Mouse (Mus musculus): ENCODE measurements around the gene Col23a1. TPM values are rescaled to one million over a fixed set of nuclear protein-coding genes. Genes with fewer than 3 reads are reported as not detected.
A peak's percentile ranks its signal among the peaks of the same experiment; 100 is the strongest.

The Col23a1 gene
- polyA plus RNA-seq, 1 experiment from 2014 or later: 19.2 TPM

- no peak overlapping the region for H3K4me3 ChIP-seq (replicated peaks)
- WGBS: 78% methylated on average over 4 of the region's 4 CpGs
- H3K36me3 ChIP-seq: no peaks in the 10 kb centered on the region
- no peak overlapping the region for H3K27ac ChIP-seq
- no peak overlapping the region for H3K9ac ChIP-seq
- no peak overlapping the region for H3K4me2 ChIP-seq (replicated peaks)
- no peak for ATAC-seq
- H3K27me3 ChIP-seq (replicated peaks): no peaks in the 10 kb centered on the region
- no peaks in the 10 kb centered on the region for H3K9me3 ChIP-seq
- 0 out of 2 replicates have a peak, but pooled peaks cover 3% of the 10 kb centered on the region for H3K4me1 ChIP-seq (replicated peaks)
Observed at GRCm38 (mm10) chr11:51448680-51449079, 159.0 kb downstream of the Col23a1 start.

GRCm38 (mm10) chr11:51449881-51450280 lies 160.2 kb downstream of the Col23a1 start:
- no peak overlapping the region for H3K4me2 ChIP-seq (replicated peaks)
- H3K4me1 ChIP-seq (replicated peaks): 0 out of 2 replicates have a peak, but pooled peaks cover 3% of the 10 kb centered on the region
- H3K9ac ChIP-seq: no peak overlapping the region
- no peak for ATAC-seq
- no peak overlapping the region for H3K4me3 ChIP-seq (replicated peaks)
- WGBS: 76% methylated on average over 7 of the region's 7 CpGs
- no peaks in the 10 kb centered on the region for H3K27me3 ChIP-seq (replicated peaks)
- no peaks in the 10 kb centered on the region for H3K9me3 ChIP-seq
- no peak overlapping the region for H3K27ac ChIP-seq
- H3K36me3 ChIP-seq: no peaks in the 10 kb centered on the region

GRCm38 (mm10) chr11:51451281-51451680 lies 161.6 kb downstream of the Col23a1 start:
- Histone ChIP-seq H3K27ac (no peak overlapping the region), H3K4me3 (replicated peaks) (no peak overlapping the region), H3K9ac (no peak overlapping the region), H3K4me1 (replicated peaks) (0 out of 2 replicates have a peak, but pooled peaks cover 3% of the 10 kb centered on the region), H3K36me3 (no peaks in the 10 kb centered on the region), H3K9me3 (no peaks in the 10 kb centered on the region), H3K27me3 (replicated peaks) (no peaks in the 10 kb centered on the region), H3K4me2 (replicated peaks) (no peak overlapping the region)
- no peak for ATAC-seq
- 87% methylated on average over 5 of the region's 5 CpGs for WGBS

- no peak overlapping the region for H3K4me2 ChIP-seq (replicated peaks)
- no peaks in the 10 kb centered on the region for H3K27me3 ChIP-seq (replicated peaks)
- 32% methylated on average over 7 of the region's 7 CpGs for WGBS
Observed at GRCm38 (mm10) chr11:51451925-51452324, 162.2 kb downstream of the Col23a1 start.

GRCm38 (mm10) chr11:51453742-51454141 lies 164.0 kb downstream of the Col23a1 start:
- H3K4me2 ChIP-seq (replicated peaks): no peak overlapping the region
- 0 out of 2 replicates have a peak, but pooled peaks cover 3% of the 10 kb centered on the region for H3K4me1 ChIP-seq (replicated peaks)
- no peak for ATAC-seq
- H3K9me3 ChIP-seq: no peaks in the 10 kb centered on the region
- no peak overlapping the region for H3K4me3 ChIP-seq (replicated peaks)
- H3K27ac ChIP-seq: no peak overlapping the region
- no peaks in the 10 kb centered on the region for H3K36me3 ChIP-seq
- 86% methylated on average over 9 of the region's 9 CpGs for WGBS
- H3K9ac ChIP-seq: no peak overlapping the region
- H3K27me3 ChIP-seq (replicated peaks): no peaks in the 10 kb centered on the region

More at GRCm38 (mm10) chr11:51451925-51452324, 162.2 kb downstream of the Col23a1 start:
- no peak overlapping the region for H3K4me3 ChIP-seq (replicated peaks)
- ATAC-seq: no peak
- no peaks in the 10 kb centered on the region for H3K36me3 ChIP-seq
- no peak overlapping the region for H3K9ac ChIP-seq
- H3K4me1 ChIP-seq (replicated peaks): 0 out of 2 replicates have a peak, but pooled peaks cover 3% of the 10 kb centered on the region
- no peak overlapping the region for H3K27ac ChIP-seq
- H3K9me3 ChIP-seq: no peaks in the 10 kb centered on the region

GRCm38 (mm10) chr11:51455501-51455900 lies 165.8 kb downstream of the Col23a1 start:
- no peaks in the 10 kb centered on the region for H3K9me3 ChIP-seq
- H3K36me3 ChIP-seq: no peaks in the 10 kb centered on the region
- no peak overlapping the region for H3K4me2 ChIP-seq (replicated peaks)
- H3K27me3 ChIP-seq (replicated peaks): no peaks in the 10 kb centered on the region
- no peak overlapping the region for H3K9ac ChIP-seq
- no peak for ATAC-seq
- no peak overlapping the region for H3K4me3 ChIP-seq (replicated peaks)
- no peak overlapping the region for H3K27ac ChIP-seq
- 0 out of 2 replicates have a peak, but pooled peaks cover 3% of the 10 kb centered on the region for H3K4me1 ChIP-seq (replicated peaks)

GRCm38 (mm10) chr11:51457624-51458023 lies 167.9 kb downstream of the Col23a1 start:
- H3K9me3 ChIP-seq: no peaks in the 10 kb centered on the region
- H3K36me3 ChIP-seq: no peaks in the 10 kb centered on the region
- H3K4me2 ChIP-seq (replicated peaks): no peak overlapping the region
- ATAC-seq: no peak
- no peak overlapping the region for H3K27ac ChIP-seq
- no peak overlapping the region for H3K9ac ChIP-seq
- no peak overlapping the region for H3K4me3 ChIP-seq (replicated peaks)
- 55% methylated on average over 5 of the region's 5 CpGs for WGBS
- no peaks in the 10 kb centered on the region for H3K27me3 ChIP-seq (replicated peaks)
- no peaks in the 10 kb centered on the region for H3K4me1 ChIP-seq (replicated peaks)

- Histone ChIP-seq H3K27me3 (replicated peaks) (no peaks in the 10 kb centered on the region), H3K4me2 (replicated peaks) (no peak overlapping the region), H3K27ac (no peak overlapping the region), H3K9me3 (no peaks in the 10 kb centered on the region), H3K4me3 (replicated peaks) (no peak overlapping the region), H3K9ac (no peak overlapping the region), H3K36me3 (no peaks in the 10 kb centered on the region), H3K4me1 (replicated peaks) (no peaks in the 10 kb centered on the region)
- ATAC-seq: no peak
- WGBS: 61% methylated on average over 4 of the region's 4 CpGs
Observed at GRCm38 (mm10) chr11:51458649-51459048, 168.9 kb downstream of the Col23a1 start.

- Histone ChIP-seq H3K27me3 (replicated peaks) (no peaks in the 10 kb centered on the region), H3K4me2 (replicated peaks) (no peak overlapping the region), H3K27ac (no peak overlapping the region), H3K36me3 (no peaks in the 10 kb centered on the region), H3K4me3 (replicated peaks) (no peak overlapping the region), H3K4me1 (replicated peaks) (no peaks in the 10 kb centered on the region), H3K9ac (no peak overlapping the region), H3K9me3 (no peaks in the 10 kb centered on the region)
- 66% methylated on average over 8 of the region's 8 CpGs for WGBS
- ATAC-seq: no peak
Observed at GRCm38 (mm10) chr11:51459569-51460043, 169.9 kb downstream of the Col23a1 start.

- peak overlapping the region; percentile 42 for H3K27ac ChIP-seq
- peaks cover 35% of the 10 kb centered on the region for H3K4me1 ChIP-seq (replicated peaks)
- 0 out of 2 replicates have a peak overlapping the region, but pooled peaks have one; percentile 18 for H3K4me2 ChIP-seq (replicated peaks)
- no peak for ATAC-seq
- 47% methylated on average over 6 of the region's 6 CpGs for WGBS
- no peak overlapping the region for H3K4me3 ChIP-seq (replicated peaks)
- no peaks in the 10 kb centered on the region for H3K9me3 ChIP-seq
- no peak overlapping the region for H3K9ac ChIP-seq
- H3K27me3 ChIP-seq (replicated peaks): no peaks in the 10 kb centered on the region
- H3K36me3 ChIP-seq: no peaks in the 10 kb centered on the region
Observed at GRCm38 (mm10) chr11:51468737-51469136, 179.0 kb downstream of the Col23a1 start.

GRCm38 (mm10) chr11:51469341-51469831 lies 179.7 kb downstream of the Col23a1 start:
- 32% methylated on average over 13 of the region's 13 CpGs for WGBS
- Histone ChIP-seq H3K4me1 (replicated peaks) (peaks cover 35% of the 10 kb centered on the region), H3K9me3 (no peaks in the 10 kb centered on the region), H3K9ac (no peak overlapping the region), H3K27ac (peak overlapping the region; percentile 42; the same call in 1 of the 2 replicates), H3K4me3 (replicated peaks) (no peak overlapping the region), H3K36me3 (no peaks in the 10 kb centered on the region), H3K4me2 (replicated peaks) (0 out of 2 replicates have a peak overlapping the region, but pooled peaks have one; percentile 18), H3K27me3 (replicated peaks) (no peaks in the 10 kb centered on the region)
- no peak for ATAC-seq

- H3K27me3 ChIP-seq (replicated peaks): no peaks in the 10 kb centered on the region
- no peaks in the 10 kb centered on the region for H3K36me3 ChIP-seq
- no peaks in the 10 kb centered on the region for H3K9me3 ChIP-seq
- no peak overlapping the region for H3K4me3 ChIP-seq (replicated peaks)
- 17% methylated on average over 17 of the region's 17 CpGs for WGBS
- H3K4me2 ChIP-seq (replicated peaks): peak overlapping the region; percentile 38
- H3K9ac ChIP-seq: no peak overlapping the region
- ATAC-seq: peak; percentile 68
- H3K27ac ChIP-seq: peak overlapping the region; percentile 73
- H3K4me1 ChIP-seq (replicated peaks): peaks cover 35% of the 10 kb centered on the region
Observed at GRCm38 (mm10) chr11:51470383-51471144, 180.8 kb downstream of the Col23a1 start.
